Mouse (Mus musculus) thymus, postnatal 4 days (tissue): Measurements from ENCODE around the gene Ate1.
A peak's percentile ranks its signal among the peaks of the same experiment; 100 is the strongest.

Experiments
- DNase-seq: peaks from one replicate; pipeline ENCODE4 v3.0.0; 2021

Gene Ate1

DNA sequence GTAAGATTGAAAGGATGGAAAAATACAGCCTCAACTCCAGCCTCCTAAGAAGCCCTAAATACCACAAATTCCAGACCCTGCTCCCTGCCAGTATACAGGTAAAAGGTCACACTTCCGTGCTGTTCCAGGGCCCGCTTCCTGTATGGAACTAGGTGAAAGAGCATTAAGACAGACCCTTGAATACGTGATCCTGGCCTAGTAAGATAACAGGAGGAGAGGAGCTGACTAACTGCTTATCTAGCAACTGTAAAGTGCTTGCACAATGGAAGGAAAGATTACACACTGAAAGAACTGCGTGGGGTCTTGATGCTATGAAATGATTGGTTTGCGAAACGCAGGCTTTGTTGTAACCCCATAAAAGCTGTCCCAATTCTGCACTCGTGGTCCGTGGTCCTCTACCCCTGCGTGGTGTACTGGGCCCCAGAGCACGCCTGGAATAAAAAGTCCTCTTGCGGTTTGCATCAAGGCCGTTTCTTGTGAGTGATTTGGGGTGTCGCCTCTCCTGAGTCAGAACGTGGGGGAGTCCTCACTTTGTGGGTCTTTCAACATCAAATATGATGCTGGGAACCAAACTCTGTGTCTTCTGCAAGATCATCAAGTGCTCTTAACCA, 748 bp upstream of the Ate1 start:
- DNase-seq: no peak

DNA sequence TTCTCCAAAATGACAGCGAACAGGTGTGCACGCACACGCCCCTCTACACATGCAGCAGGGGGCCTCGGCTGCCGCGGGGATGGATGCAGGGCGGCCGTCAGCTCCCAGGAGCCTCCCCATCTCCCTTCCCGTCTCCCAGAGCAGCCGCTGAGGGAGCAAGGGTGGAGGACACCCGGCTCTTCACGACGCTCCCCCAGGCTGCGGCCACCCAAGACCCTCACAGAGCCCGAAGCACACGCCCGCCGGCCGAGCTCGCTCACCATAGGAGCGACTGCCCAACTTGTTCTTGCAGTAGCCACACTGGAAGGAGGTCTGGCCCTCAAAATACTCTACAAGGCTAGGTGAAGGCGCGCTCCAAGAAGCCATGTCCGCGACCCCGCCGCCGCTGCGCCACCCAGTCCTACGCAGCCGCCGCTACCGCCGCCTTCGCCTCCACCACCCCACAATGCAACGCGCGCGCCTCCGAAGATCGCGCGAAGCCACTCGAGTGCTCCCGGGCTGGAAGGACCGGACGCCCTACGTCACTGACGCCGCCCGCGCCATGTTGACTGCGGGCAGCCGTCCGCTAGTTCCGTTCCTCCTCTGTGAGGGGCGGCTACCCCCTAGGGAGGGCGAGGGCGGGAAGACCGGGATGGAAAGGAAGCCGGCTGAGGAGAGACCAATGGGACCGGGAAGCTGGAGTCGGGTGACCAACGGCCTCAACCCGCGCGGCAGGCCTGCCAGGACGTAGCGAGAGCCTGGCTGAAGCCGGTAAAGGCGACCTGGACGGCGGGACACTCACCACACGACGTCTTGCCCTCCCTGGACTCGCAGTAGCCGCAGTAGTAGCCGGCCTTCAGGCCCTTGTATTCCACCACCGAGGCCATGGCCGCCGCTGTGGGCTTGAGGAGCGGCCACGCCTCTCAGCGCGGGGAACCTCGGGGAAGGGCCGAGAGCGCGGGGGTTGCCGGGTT, 797 bp downstream of the Ate1 start:
- peak; percentile 99 for DNase-seq

DNA sequence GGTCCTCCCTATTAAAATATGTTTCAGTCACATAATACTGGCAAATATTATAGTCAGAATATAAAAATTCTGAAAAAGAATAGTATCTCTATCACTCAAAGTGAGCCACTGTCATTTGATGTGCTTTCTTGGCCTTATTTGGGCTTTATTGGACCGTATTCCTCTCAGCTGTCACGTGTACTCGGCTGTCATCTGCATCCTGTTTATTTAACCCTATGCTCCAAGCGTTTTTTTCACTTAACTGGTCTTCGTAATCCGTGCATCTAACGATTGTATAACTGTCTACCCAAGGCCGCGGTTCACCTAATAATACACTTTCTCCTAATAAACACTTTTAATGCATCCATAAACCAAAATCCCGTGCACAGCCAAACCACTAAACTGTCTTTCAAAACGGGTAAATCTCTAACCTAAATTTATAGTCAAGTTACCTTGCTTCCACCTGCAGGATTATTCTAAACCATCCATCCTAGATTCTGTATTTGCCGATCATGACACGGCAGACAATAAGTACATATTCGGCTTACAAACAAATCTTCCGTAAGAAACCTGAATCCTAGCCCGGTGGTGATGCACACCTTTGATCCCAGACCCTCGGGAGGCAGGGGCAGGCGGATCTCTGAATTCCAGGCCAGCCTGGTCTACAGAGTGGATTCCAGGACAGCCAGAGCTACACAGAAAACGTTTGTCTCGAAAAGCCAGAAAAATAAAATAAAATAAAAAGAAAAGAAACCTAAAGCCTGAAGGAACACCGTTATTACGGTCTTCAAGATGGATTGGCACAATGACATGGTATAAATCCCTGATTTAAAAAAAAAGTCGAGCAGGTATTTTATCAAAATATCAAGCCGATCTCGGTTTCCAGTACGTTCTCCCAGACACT, 1.7 kb downstream of the Ate1 start:
- DNase-seq: peak; percentile 17

DNA sequence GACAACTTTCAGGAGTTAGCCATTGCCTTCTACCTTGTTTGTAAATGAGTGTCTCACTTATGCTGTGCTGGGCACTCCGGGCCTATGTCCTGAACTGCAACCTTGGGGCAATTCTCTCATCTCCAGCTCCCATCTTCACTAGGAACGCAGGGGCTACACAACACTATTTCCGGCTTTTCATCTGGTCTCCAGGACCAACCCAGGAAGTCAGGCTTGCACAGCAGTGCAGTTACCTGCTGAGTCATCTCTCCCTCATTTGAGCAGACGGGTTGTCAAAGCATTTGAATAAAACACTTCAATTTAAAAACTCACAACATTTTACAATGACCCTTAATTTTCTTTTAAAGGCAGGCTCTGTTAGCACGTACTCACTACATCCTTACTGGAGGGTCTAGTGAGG, 9.9 kb downstream of the Ate1 start:
- DNase-seq: no peak

DNA sequence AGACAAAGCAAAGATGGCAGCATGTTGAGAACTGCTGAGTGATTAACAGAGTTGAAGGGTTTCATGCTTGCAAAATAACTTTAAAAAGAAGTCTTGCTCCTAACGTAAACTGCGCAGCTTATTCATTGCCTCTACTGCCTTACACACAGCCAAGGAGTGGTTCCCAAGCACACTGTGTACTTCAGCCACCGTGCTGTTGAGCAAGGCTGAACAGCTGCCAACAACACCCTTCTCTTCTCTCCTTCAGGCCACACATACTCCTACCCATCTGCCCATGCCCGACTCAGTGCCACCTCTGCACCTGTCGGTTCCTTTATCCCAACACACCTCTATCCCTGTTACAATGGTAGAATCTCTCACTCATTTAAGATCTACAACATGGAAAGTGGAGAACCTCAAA, 17.2 kb downstream of the Ate1 start:
- DNase-seq: no peak

DNA sequence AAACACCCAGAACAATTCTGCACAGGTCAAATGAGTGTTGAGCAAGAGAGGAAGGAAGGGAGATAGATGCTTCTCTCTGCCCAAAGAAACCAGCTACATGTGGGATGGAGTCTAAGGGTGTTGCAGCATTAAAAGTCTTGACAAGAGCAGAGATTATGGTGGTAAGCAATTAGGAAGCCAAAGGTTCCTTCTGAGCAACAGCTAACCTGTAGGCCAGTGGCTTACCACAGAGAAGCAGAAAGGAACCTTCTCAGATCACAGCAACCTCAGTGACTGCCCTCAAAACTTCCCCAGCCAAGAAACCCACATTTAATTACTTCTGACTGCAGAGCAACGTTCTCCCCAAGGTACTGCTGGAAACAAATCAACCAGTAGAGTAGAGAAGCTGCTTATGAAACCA, 18.7 kb downstream of the Ate1 start:
- DNase-seq: no peak

DNA sequence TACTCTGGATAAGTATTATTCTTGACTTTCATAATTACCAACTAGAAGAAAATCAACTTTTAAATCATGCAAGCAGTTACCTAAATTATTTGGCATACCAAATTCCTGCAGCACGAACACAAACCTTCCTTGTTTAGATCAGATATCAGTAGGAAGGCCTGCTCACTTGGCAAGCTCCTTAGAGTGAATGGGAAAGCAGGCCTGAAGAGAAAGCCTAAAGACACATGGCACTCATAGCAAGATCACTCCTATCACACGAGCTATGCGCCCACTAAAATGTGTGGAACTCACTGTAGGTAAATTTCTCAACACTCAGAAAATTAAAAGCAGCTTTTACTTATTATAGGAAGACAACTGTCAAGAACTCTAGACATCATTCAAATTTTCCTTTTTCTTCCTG, 26.8 kb downstream of the Ate1 start:
- no peak for DNase-seq

DNA sequence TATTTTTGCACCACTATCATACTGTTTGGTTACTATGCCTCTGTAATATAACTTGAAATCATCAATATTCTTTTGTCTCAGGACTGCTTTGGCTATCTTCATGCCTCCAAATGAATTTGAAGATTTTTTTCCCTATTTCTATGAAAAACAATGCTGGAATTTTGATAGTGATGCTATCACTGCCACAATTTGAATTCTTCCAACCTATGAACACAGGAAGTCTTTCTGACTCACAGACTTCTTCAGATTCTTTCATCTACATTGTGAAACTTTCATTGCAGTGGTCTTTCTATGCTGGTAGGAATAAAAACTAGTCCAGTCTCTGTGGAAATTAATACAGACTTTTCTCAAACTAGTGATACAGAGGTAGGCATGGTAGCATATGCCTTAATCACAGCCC, 28.1 kb downstream of the Ate1 start:
- no peak for DNase-seq

DNA sequence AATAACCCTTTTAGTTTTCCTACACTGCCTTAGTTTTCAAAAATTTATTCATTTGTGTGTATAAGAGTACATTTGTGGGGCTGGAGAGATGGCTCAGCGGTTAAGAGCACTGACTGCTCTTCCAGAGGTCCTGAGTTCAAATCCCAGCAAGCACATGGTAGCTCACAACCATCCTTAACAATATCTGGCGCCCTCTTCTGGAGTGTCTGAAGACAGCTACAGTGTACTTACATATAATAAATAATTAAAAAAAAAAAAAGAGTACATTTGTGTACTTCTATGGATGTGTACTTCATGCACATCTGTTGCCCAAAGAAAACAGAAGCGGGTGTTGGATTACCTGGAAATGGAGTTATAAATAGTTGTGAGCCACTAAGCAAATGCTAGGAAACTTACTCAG, 41.2 kb downstream of the Ate1 start:
- peak; percentile 18 for DNase-seq

DNA sequence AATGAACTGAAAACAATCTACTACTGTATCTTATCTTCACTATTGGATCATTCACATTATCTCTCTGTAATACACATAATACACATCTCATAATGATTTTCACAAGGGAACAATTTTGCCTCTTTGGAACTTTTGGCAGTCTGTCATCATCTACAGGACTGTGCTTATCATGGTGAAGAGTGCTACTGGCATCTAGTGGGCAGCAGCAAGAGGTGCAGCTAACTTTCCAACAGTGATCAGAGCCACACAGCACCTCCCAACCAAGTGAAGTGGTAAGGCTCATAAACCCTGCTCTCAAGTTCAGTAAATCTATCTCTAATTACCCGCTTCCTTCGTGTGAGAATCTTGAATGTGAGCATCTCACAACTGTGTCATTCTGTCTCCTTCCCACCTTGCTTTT, 44.2 kb downstream of the Ate1 start:
- DNase-seq: peak; percentile 34

DNA sequence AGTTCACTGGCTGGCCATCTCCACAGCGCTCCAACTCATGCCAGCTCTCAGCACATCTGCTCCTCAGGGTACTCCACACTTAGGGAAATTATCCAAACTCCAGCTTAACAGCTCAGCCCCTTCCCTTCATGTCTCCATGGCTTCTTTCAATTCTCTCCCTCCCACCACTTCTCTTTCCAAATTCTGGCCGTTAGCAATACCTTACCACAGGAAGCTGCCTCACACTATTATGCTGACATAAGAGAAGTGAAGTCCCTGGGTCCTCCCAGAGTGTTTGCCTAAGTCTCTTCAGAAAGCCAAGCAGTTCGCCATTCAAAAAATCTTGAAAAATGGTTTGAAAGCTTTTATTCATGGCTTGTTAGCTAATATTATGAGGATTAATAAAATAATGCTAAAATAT, 46.3 kb downstream of the Ate1 start:
- DNase-seq: no peak

DNA sequence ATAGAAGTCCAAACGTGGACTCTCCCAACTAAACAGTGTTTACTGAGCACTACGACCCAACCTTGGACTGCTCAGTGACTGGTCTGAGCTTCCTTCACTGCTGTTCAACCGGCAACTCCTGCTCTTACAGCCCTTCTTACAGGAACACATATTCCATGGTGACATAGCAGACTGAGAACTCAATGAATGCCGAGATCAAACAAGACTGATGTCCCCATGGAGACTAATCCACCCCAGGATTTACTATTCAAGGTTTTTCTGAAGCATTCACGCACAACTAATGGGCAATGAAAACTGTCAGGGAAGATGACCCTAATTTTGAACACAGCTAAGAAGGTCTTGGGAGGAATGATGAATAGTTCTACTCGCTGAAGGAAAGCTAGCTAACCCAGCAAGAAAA, 47.5 kb downstream of the Ate1 start:
- DNase-seq: no peak

DNA sequence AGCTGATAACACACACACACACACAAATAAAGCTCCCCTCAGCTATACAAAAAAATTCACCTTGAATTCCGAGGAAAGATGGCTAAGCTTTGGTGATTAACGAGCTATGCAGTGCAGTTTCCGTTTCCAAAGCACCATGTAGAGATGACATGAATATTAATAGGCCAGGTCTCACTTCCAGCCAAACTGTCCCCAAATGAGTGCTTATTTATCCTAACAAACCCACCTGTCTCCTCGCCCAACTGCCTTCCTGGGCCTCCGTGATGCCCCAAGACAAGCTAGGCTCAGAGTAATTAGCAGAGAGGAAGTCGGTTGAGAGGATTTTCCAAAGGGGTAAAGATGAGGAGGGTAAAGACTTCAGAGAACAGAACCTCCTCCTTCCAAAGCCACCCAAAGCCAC, 49.1 kb downstream of the Ate1 start:
- DNase-seq: no peak

DNA sequence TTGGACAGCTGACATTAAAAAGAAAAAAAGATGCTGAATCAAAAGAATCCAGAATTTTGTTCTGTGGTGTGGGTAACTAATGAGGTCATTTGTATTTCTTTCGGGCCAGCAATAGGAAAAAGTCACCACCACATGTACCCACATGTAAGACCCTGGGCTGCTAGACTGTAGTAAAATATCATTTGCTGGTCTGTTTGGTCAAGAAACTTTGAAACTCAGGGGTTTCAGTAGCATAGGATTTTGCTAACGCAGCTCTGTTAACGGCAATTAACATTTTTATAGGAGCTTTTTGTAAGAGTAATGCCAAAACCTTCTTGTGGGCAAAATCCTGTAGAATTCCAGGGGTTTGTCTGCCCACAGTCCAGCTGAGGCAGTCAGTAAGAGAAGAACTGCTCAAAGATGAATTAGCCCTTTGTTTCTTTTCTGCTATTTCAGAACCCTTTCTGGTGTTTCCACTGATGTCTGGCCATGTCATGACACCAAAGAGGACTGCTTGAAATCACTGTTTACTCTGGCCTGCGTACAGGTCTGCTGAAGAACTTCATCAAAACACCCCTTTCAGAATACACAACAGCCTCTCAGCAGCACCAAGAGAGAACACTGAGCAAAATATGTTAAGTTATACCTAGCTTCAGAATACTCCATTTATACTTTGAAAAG, 64.5 kb downstream of the Ate1 start:
- no peak for DNase-seq

DNA sequence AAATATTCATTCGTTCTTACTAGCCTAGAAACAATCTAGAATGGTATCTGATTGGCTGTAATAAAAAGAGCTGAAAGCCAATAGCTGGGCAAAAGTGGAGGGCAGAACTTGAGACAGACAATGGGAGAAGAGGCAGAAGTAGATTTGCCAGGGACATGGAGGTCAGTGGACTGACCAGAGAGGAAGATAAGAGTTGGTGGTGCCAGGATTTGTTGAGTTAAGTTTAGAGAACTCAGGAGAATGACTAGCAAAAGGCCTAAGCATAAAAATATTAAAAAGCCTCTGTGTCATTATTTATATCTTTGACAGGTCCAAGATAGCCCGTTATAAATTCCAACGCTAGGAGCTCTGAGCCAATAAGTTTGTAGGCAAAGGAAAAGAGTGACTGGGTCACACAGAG, 65.9 kb downstream of the Ate1 start:
- no peak for DNase-seq

DNA sequence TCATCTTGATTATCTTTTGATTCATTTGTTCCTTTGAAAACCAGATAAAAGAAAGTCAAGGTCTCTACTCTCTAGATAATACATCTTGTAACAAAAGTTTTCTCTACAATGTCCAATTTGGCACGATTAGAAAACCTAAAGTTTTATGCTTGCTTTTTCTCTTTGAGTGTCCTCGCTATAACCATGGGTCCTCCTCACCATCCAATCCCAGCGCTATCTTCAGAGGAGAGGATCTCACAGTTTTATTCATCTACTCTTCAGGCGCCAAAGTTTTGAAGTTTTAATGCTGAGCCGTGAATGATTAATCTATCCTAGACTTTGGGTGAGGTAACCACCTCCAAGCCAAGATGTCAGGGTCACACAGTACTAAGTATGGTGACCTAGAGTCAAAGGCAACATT, 84.4 kb downstream of the Ate1 start:
- DNase-seq: no peak

DNA sequence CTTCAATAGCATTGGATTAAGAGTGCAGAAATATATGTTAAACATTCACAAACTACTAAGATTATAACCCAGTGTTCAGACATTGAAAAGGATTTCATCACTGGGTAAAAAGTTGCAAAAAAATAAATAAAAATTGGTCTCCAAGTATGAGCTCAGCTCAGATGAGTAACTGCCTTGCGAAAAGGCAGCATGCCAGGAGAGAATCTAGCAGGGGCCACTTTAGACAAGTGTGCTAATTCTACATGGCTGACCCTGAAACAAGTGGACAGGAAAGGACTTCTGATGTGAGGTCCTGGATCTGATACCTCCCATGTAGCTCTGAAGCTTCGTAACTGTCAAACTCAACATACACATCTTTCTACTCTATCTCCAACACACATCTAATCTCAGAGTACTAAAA, 88.0 kb downstream of the Ate1 start:
- no peak for DNase-seq

DNA sequence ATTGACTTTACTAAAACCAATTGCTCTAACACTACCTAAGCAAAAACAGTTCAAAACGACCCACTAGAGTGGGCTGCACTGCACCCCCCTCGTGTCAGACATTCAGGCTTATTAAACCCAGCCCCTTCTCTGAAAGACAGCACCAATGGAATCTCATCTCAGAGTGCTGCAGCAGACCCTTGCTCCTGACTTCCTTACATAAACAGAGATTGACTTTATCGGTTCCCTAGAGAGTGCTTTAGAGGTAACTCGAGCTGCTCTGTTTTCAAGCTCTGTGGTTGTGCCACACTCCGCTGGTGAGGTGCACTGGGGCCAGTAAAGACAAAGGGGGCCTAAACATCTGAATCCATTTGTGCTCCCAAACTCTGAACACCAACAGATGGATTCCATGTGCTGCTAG, 93.6 kb downstream of the Ate1 start:
- DNase-seq: no peak

DNA sequence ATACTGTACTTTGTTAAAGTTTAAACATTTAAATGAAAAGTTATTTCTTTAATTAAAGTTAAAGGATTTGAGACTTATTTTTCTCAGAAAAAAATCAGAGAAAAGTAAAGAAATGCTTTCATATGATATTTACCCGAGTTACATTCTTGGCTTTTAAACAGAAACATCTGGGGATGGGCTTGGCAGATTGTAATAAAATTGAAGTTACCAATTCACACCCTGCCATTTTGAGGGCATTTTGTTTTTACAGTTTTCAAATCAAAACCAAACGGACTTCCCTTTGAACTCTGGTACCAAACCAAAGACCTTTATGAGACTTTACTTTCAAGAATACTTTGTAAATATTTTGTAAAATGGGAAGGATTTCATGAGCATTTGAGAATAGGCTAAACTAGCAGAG, 94.2 kb downstream of the Ate1 start:
- no peak for DNase-seq

DNA sequence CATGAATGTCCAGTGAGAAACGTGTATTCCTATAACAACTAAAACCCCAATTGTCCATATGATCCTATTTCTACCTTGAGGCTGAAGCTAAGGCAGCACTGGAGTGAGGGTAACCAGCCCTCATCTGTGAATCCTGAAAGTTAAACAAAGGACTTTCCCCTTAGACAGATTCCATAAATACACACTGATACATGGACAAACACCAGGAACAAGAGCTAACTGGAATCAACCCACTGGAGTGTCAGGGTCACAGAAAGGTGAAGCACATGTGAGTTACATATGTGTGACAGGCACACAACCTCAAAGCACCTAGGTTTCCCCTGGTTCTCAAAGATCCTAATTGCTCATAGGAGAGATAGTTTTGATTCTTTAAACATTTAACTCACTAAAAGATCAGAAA, 100.2 kb downstream of the Ate1 start:
- DNase-seq: no peak

DNA sequence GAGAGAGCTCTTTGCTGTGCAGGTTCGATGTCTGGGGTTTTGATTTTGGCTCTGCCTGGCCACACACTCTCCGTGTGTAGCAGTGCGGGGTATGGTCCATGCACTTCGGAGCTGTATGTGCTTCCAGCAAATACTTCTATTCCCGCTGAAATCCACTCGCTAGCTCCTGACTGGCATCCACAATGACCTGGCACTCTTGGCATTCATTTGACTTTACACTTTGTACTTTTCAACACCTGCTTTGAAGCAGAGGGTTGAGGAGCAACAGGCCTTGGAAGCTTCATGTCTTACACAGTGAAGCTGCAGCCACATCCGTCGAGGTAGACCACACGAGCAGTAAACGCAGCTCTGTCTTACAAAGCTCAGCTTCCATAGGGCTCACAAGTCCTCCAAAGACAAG, 112.5 kb downstream of the Ate1 start:
- no peak for DNase-seq

DNA sequence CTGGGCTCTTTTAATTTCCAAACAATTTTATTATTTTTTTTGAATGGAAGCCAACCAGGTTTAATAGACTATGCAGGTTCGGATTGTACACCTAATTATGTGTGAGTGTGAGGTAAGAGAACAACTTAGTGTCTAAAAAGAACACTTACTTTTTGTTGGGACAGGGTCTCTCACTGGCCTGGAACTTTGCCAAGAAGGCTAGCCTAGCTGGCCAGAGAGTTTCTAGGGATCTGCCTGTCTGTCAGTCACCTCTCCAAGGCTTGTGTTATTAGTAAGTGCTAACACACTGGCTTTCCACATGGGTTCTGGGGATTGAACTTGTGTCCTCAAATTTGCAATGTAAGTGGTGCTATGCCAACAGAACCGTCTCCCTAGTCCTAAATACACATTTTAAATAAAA, 116.8 kb downstream of the Ate1 start:
- DNase-seq: no peak

DNA sequence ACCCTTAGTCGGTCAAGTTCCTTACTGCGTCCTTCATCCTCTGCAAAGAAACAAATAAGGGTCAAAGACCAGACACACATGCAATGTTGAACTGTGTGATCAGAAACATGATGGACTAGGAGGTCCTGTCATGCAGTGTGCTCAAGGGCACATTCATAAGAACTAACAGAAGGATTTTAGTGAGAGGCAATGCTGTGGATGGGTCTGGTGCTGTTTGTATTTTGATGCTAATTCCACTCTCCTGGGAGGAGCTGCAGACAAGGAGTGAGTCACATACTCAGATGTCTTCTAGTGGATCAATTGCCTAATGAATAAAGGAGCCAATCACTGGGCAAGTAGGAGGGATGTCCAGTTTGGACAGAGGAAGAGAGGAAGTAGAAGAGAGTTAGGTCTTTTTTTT, 125.5 kb downstream of the Ate1 start:
- DNase-seq: no peak
